Mouse (Mus musculus): ENCODE data around the gene Siglech. TPM values are rescaled to one million over a fixed set of nuclear protein-coding genes. Genes with fewer than 3 reads are reported as not detected.
"Not testable (repeated sequence)": the region's sequence is repeated elsewhere in the genome, so short reads cannot be mapped to it uniquely, and the experiment has no call there.

Gene Siglech
- total and polyA plus RNA-seq, 3 experiments, result not detected

DNA sequence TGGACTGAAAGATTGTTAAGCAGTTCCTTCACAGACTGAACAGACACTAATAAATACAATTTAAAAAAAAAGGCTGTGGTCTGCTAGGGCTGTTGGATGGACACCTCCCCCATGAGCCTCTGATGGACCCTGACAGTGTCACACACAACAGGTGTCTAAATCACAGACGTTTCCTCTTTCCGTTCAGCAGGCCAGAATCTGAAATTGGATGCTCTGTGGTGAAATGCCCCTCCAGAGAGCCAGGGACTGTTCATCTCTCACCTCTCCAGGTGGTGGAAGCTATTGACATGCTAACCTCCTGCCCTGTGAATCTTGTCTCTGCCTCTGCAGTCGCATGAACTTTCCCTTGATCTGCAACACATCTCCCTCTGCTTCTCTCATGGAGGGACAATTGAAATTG lies 14.5 kb downstream of the Siglech start:
- Histone ChIP-seq H3K9ac (ENCODE audit: control insufficient read depth, low read depth, low read length, poor library complexity, severe bottlenecking) (no peak overlapping the region), H3K4me3 (ENCODE audit: control insufficient read depth in 1 of 2, insufficient read depth in 1 of 2, low read depth in 2 of 2, low read length in 2 of 2) (no peak overlapping the region), H3K4me1 (ENCODE audit: control insufficient read depth in 1 of 2, insufficient read depth in 2 of 2, low read length in 2 of 2) (no peaks in the 10 kb centered on the region), H3K36me3 (ENCODE audit: control insufficient read depth in 1 of 2, insufficient read depth in 2 of 2, low read length in 2 of 2) (no peaks in the 10 kb centered on the region), H3K27ac (ENCODE audit: control insufficient read depth, low read depth, low read length) (no peak overlapping the region), H3K9me3 (replicated peaks; ENCODE audit: insufficient read depth, low read length) (no peaks in the 10 kb centered on the region), H3K79me2 (ENCODE audit: control insufficient read depth, insufficient read depth, low read length, poor library complexity) (no peaks in the 10 kb centered on the region), H3K27me3 (ENCODE audit: control insufficient read depth in 1 of 2, insufficient read depth in 2 of 2, low read length in 2 of 2) (peaks cover 9 to 10% of the 10 kb centered on the region in 2 experiments)
- TF ChIP-seq POLR2AphosphoS5 (IDR thresholded peaks at IDR 0.05; ENCODE audit: borderline replicate concordance, low read depth, low read length) (no peak), GATA1 (IDR thresholded peaks at IDR 0.05; ENCODE audit: low read depth, low read length) (no peak), TCF12 (IDR thresholded peaks at IDR 0.05; ENCODE audit: low read depth, low read length) (no peak), RAD21 (IDR thresholded peaks at IDR 0.05; ENCODE audit: low read depth, low read length) (no peak), EP300 (IDR thresholded peaks at IDR 0.05; ENCODE audit: low read depth in 1 of 2, low read length in 2 of 2) (no peak)
- DNase-seq (ENCODE audit: low read depth, low spot score), result no peak

DNA sequence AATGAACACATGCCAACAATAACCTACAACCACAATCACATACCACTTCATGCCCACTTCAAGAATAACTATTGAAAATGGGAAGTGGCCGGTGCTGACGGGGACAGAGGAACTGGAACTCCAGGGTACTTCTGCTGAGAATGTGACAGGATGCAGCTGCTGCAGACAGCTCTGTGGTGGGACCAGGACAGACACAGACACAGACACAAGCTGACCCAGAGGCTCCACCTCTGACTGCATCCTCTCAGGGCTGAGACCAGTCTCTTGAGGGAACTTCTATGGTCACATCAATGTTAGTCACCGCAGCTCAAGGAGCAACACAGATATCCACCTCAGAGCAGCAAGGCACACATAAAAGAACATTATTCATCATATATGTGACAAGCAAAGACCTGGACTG lies 16.6 kb downstream of the Siglech start:
- TF ChIP-seq ELF1 (IDR thresholded peaks at IDR 0.05; ENCODE audit: low read depth, low read length) (no peak), ZC3H11A (IDR thresholded peaks at IDR 0.05; ENCODE audit: low read depth, low read length) (no peak), NELFE (IDR thresholded peaks at IDR 0.05; ENCODE audit: low read depth, low read length) (no peak), CHD2 (IDR thresholded peaks at IDR 0.05; ENCODE audit: low read length) (no peak), CTCF (IDR thresholded peaks at IDR 0.05 in 2 of 3, conservative IDR thresholded peaks at IDR 0.05 in 1 of 3; ENCODE audit: control insufficient read depth in 1 of 3, insufficient read depth in 1 of 3, low read depth in 2 of 3, low read length in 3 of 3, poor library complexity in 1 of 3, severe bottlenecking in 1 of 3) (no peak), SMC3 (IDR thresholded peaks at IDR 0.05; ENCODE audit: low read depth, low read length) (no peak), ZKSCAN1 (IDR thresholded peaks at IDR 0.05; ENCODE audit: low read depth, low read length) (no peak), ETS1 (IDR thresholded peaks at IDR 0.05; ENCODE audit: low read depth, low read length) (no peak), TCF12 (IDR thresholded peaks at IDR 0.05; ENCODE audit: low read depth, low read length) (no peak), MYC (IDR thresholded peaks at IDR 0.05; ENCODE audit: low read depth, low read length) (no peak), TAL1 (IDR thresholded peaks at IDR 0.05; ENCODE audit: low read length) (no peak), GABPA (IDR thresholded peaks at IDR 0.05; ENCODE audit: low read depth, low read length) (no peak), POLR2A (IDR thresholded peaks at IDR 0.05; ENCODE audit: control insufficient read depth in 1 of 2, insufficient read depth in 1 of 2, low read depth in 1 of 2, low read length in 2 of 2, poor library complexity in 1 of 2) (no peak), MAZ (IDR thresholded peaks at IDR 0.05; ENCODE audit: low read depth, low read length) (no peak), ZMIZ1 (IDR thresholded peaks at IDR 0.05; ENCODE audit: low read depth, low read length) (no peak), CHD1 (IDR thresholded peaks at IDR 0.05; ENCODE audit: low read depth, low read length) (no peak), JUND (IDR thresholded peaks at IDR 0.05; ENCODE audit: low read depth, low read length) (no peak), E2F4 (IDR thresholded peaks at IDR 0.05; ENCODE audit: borderline replicate concordance, low read depth, low read length) (no peak), POLR2AphosphoS5 (IDR thresholded peaks at IDR 0.05; ENCODE audit: borderline replicate concordance, low read depth, low read length) (no peak)
- Histone ChIP-seq H3K4me1 (ENCODE audit: control insufficient read depth in 1 of 2, insufficient read depth in 2 of 2, low read length in 2 of 2) (no peaks in the 10 kb centered on the region), H3K36me3 (ENCODE audit: control insufficient read depth in 1 of 2, insufficient read depth in 2 of 2, low read length in 2 of 2) (no peaks in the 10 kb centered on the region), H3K4me3 (ENCODE audit: control insufficient read depth in 1 of 2, insufficient read depth in 1 of 2, low read depth in 2 of 2, low read length in 2 of 2) (no peak overlapping the region), H3K9me3 (replicated peaks; ENCODE audit: insufficient read depth, low read length) (no peaks in the 10 kb centered on the region), H3K27ac (ENCODE audit: control insufficient read depth, low read depth, low read length) (no peak overlapping the region), H3K9ac (ENCODE audit: control insufficient read depth, low read depth, low read length, poor library complexity, severe bottlenecking) (no peak overlapping the region), H3K27me3 (ENCODE audit: control insufficient read depth in 1 of 2, insufficient read depth in 2 of 2, low read length in 2 of 2) (peaks cover 11 to 13% of the 10 kb centered on the region in 2 experiments), H3K79me2 (ENCODE audit: control insufficient read depth, insufficient read depth, low read length, poor library complexity) (no peaks in the 10 kb centered on the region)
- no peak for DNase-seq (ENCODE audit: low read depth, low spot score)

DNA sequence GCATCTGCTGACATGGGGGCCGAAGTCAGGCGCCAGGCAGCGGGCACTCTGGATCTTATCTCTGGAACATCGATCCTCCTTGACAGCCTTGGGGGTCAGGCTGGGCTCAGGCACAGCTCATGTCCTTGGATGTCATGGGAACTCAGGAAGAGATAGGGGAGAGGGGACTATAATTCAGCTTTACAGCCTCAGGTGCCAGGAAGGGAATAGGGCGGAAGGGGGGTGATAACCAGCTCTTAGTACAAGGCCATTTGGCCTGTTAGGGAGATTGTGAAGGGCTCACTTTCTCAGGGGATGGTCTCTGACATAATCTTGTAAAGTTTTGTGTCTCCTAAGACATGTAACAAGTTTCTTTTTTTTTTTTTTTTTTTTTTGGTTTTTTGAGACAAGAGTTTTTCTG lies 22.6 kb downstream of the Siglech start:
- DNase-seq (ENCODE audit: low read depth, low spot score); H3K4me3 ChIP-seq (ENCODE audit: control insufficient read depth in 1 of 2, insufficient read depth in 1 of 2, low read depth in 2 of 2, low read length in 2 of 2); H3K4me1 ChIP-seq (ENCODE audit: control insufficient read depth in 1 of 2, insufficient read depth in 2 of 2, low read length in 2 of 2); H3K9me3 ChIP-seq (replicated peaks; ENCODE audit: insufficient read depth, low read length); H3K27ac ChIP-seq (ENCODE audit: control insufficient read depth, low read depth, low read length); H3K36me3 ChIP-seq (ENCODE audit: control insufficient read depth in 1 of 2, insufficient read depth in 2 of 2, low read length in 2 of 2); H3K9ac ChIP-seq (ENCODE audit: control insufficient read depth, low read depth, low read length, poor library complexity, severe bottlenecking); H3K27me3 ChIP-seq (ENCODE audit: control insufficient read depth in 1 of 2, insufficient read depth in 2 of 2, low read length in 2 of 2): not testable (repeated sequence)
- peaks cover 13% of the 10 kb centered on the region for H3K79me2 ChIP-seq (ENCODE audit: control insufficient read depth, insufficient read depth, low read length, poor library complexity)
